Mouse (Mus musculus) olfactory bulb, adult 2 months (tissue): ENCODE measurements around the gene Tapbp.

Source experiments
- CTCF ChIP-seq: fragments of 200-500 bp; IDR thresholded peaks from 2 replicates; pipeline ENCODE4 v1.5.1; 2012; ENCODE audit warnings: low read depth, mild to moderate bottlenecking, low read length, moderate library complexity; ENCODE audit not compliant: insufficient read depth
- POLR2A ChIP-seq: fragments of 200-500 bp; IDR thresholded peaks from 2 replicates; pipeline ENCODE4 v1.6.1; 2012; ENCODE audit warnings: mild to moderate bottlenecking, low read depth, low read length, moderate library complexity; ENCODE audit not compliant: insufficient read depth

DNA sequence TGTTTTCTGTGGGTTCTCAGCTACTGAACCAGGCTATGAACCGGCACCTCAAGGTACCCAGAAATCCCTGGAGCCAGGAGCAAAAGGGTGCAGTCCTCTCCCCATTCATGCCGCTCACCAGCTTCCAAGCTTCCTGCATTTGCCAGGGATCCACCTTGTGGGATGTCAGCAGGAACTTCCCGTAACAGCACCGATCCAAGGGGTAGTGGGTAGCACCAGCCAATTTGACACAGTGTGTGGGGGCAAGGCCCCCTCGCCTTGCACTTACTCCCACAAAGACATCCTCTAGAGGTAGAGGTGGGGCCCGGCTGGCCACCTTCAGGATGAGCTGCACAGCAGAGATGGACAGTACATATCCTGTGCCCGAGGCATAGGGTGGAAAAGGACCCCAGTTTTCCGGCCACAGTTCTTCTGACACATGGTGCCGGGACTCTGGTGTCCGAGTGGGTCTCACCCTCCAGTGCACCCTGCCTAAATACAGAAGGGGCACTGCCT, 34.5 kb downstream of the Tapbp start:
- TF ChIP-seq POLR2A, result no peak
- TF ChIP-seq CTCF, result no peak
